Mouse (Mus musculus) liver, postnatal 0 days (tissue): ENCODE data around the gene Ndufa7. TPM values are rescaled to one million over a fixed set of nuclear protein-coding genes. Genes with fewer than 3 reads are reported as not detected.

Source experiments
- ATAC-seq: fragments of 200-750 bp; cut with Nextera tagmentation; 2 replicates; pipeline ENCODE4 v1.8.0; 2017; ENCODE audit warnings: mild to moderate bottlenecking, moderate library complexity
- DNase-seq: peaks from one replicate; pipeline ENCODE4 v3.0.0-alpha.2; 2016
- H3K27ac ChIP-seq: fragments of 300-500 bp; sonication (generic); 2 replicates; pipeline ENCODE4 v1.5.1; 2014; ENCODE audit warnings: antibody characterized with exemption, moderate library complexity, mild to moderate bottlenecking, low read depth
- H3K27me3 ChIP-seq: fragments of 300-500 bp; sonication (generic); 2 replicates; pipeline ENCODE4 v1.6.1; 2014; ENCODE audit warnings: low read length, control low read depth, mixed read lengths; ENCODE audit not compliant: insufficient read depth
- H3K36me3 ChIP-seq: fragments of 300-500 bp; sonication (generic); replicated peaks from 2 replicates; pipeline ENCODE4 v1.6.1; 2014; ENCODE audit warnings: mild to moderate bottlenecking, control low read depth, low read length, moderate library complexity, mixed read lengths; ENCODE audit not compliant: insufficient read depth
- H3K4me1 ChIP-seq: fragments of 300-500 bp; sonication (generic); 2 replicates; pipeline ENCODE4 v1.6.1; 2014; ENCODE audit warnings: antibody characterized with exemption, mild to moderate bottlenecking, control low read depth; ENCODE audit not compliant: insufficient read depth
- H3K4me2 ChIP-seq: fragments of 300-500 bp; sonication (generic); 2 replicates; pipeline ENCODE4 v1.6.1; 2014; ENCODE audit warnings: low read depth, mild to moderate bottlenecking, low read length, moderate library complexity, mixed read lengths
- H3K4me3 ChIP-seq: fragments of 300-500 bp; sonication (generic); 2 replicates; pipeline ENCODE4 v1.5.1; 2014; ENCODE audit warnings: low read depth, low read length
- H3K9ac ChIP-seq: fragments of 300-500 bp; sonication (generic); replicated peaks from 2 replicates; pipeline ENCODE4 v1.6.1; 2014; ENCODE audit warnings: mild to moderate bottlenecking, moderate library complexity
- H3K9me3 ChIP-seq: fragments of 300-500 bp; sonication (generic); 2 replicates; pipeline ENCODE4 v1.6.1; 2016; ENCODE audit warnings: mild to moderate bottlenecking, control low read depth, low read length, mixed read lengths
- CTCF ChIP-seq: sonication (generic); IDR thresholded peaks from 2 replicates; pipeline ENCODE4 v1.5.1; 2016; ENCODE audit warnings: antibody characterized with exemption, low read depth
- EP300 ChIP-seq: IDR thresholded peaks from 2 replicates; pipeline ENCODE4 v1.6.1; 2016; ENCODE audit warnings: antibody characterized with exemption, low read depth, mild to moderate bottlenecking
- WGBS: fragments of 180-500 bp; shearing (Covaris S2); extraction: QIAGEN DNeasy Blood & Tissue Kit; methylation state at CpG from one replicate; pipeline ENCODE4 v1.1.7; 2014; ENCODE audit not compliant: insufficient replicate concordance; 5-methylcytosine and 5-hydroxymethylcytosine counted together
- polyA plus RNA-seq: library from polyadenylated mRNA; unstranded; fragments of >200 nt; fragmentation: Nextera tagmentation; extraction: Ambion mirVana; gene quantifications from 2 replicates; pipeline ENCODE4 v1.2.1, GENCODE M21; 2015

The Ndufa7 gene
- polyA plus RNA-seq, 1 experiment from 2014 or later: 389 TPM

DNA sequence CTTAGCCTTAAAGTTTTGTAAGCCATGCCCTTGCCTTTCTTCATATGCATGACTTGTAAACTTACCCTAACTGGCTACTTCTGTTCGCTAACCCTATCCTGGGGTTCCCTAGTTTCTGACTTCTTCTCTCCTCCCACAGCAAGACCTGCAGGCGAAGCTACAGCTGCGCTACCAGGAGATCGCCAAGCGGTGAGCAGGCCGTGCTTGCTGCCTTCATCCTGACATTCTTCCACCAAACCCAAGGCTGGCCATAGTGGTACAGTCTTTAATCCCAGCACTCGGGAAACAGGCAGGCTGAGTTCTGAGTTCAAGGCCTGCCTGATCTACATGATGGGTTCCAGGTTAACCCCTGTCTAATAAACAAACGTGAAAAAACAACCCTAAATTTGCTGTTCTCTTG, 1.1 kb downstream of the Ndufa7 start:
- 76% methylated on average over 8 of the region's 8 CpGs for WGBS
- TF ChIP-seq EP300 (no peak), CTCF (no peak)
- H3K9ac ChIP-seq: peak overlapping the region; percentile 87
- peaks cover 27% of the 10 kb centered on the region for H3K4me1 ChIP-seq
- H3K27ac ChIP-seq: peak overlapping the region; percentile 7; the same call in 1 of the 2 replicates
- peaks cover 28% of the 10 kb centered on the region for H3K36me3 ChIP-seq
- peak overlapping the region; percentile 83 for H3K4me3 ChIP-seq
- H3K9me3 ChIP-seq: no peaks in the 10 kb centered on the region
- ATAC-seq (no peak), DNase-seq (no peak)
- peak overlapping the region; percentile 87 for H3K4me2 ChIP-seq
- H3K27me3 ChIP-seq: no peaks in the 10 kb centered on the region

DNA sequence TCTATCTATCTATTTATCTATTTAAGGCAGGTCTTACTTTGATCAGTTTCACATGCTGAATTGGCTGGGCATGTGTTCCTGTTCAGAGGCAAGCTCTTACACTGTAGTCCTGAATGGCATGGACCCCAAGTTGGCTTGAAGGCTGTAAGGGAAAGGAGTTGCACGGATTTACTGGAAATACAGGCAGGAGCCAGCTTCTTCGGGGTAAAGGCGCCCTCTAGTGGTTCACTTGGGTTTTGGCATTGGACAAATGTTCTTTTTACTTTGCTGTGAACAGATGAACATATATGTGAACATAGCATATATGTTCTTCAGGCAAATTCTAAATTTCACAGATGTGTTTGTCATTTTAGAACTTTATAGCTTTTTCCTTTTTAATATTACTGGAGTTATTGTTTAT, 2.5 kb downstream of the Ndufa7 start:
- H3K9me3 ChIP-seq: no peaks in the 10 kb centered on the region
- H3K4me2 ChIP-seq: no peak overlapping the region
- TF ChIP-seq EP300 (no peak), CTCF (peak; percentile 94)
- DNase-seq: peak; percentile 79
- WGBS: under 1% methylated on average over 3 of the region's 3 CpGs
- no peak overlapping the region for H3K4me3 ChIP-seq
- no peak overlapping the region for H3K27ac ChIP-seq
- peaks cover 28% of the 10 kb centered on the region for H3K36me3 ChIP-seq
- no peak overlapping the region for H3K9ac ChIP-seq
- no peak for ATAC-seq
- no peaks in the 10 kb centered on the region for H3K27me3 ChIP-seq
- peaks cover 27% of the 10 kb centered on the region for H3K4me1 ChIP-seq

- no peak overlapping the region for H3K4me2 ChIP-seq
- 0 out of 2 replicates have a peak, but pooled peaks have one; percentile 32 for TF ChIP-seq EP300
- TF ChIP-seq CTCF: no peak
- H3K4me1 ChIP-seq: peaks cover 20% of the 10 kb centered on the region
- no peaks in the 10 kb centered on the region for H3K9me3 ChIP-seq
- no peak overlapping the region for H3K9ac ChIP-seq
- H3K27me3 ChIP-seq: no peaks in the 10 kb centered on the region
- DNase-seq (peak; percentile 66), ATAC-seq (peak; percentile 64)
- H3K27ac ChIP-seq: peak overlapping the region; percentile 66
- 58% methylated on average over 2 of the region's 2 CpGs for WGBS
- H3K4me3 ChIP-seq: no peak overlapping the region
- H3K36me3 ChIP-seq: peaks cover 34% of the 10 kb centered on the region
Measured at GRCm38 (mm10) chr17:33828892-33829291, 4.5 kb downstream of the Ndufa7 start.

- peaks cover 38% of the 10 kb centered on the region for H3K36me3 ChIP-seq
- H3K4me1 ChIP-seq: peaks cover 19% of the 10 kb centered on the region
- TF ChIP-seq CTCF (no peak), EP300 (no peak)
- H3K27me3 ChIP-seq: no peaks in the 10 kb centered on the region
- no peak overlapping the region for H3K9ac ChIP-seq
- no peak for DNase-seq
- peak overlapping the region; percentile 66 for H3K27ac ChIP-seq
- no peaks in the 10 kb centered on the region for H3K9me3 ChIP-seq
- WGBS: 90% methylated on average over 10 of the region's 10 CpGs
- no peak for ATAC-seq
- H3K4me3 ChIP-seq: no peak overlapping the region
- H3K4me2 ChIP-seq: no peak overlapping the region
Measured at GRCm38 (mm10) chr17:33829561-33829960, 5.2 kb downstream of the Ndufa7 start.

- TF ChIP-seq EP300: no peak
- peak; percentile 41 for TF ChIP-seq CTCF
- under 1% methylated on average over 44 of the region's 45 CpGs for WGBS
- no peaks in the 10 kb centered on the region for H3K9me3 ChIP-seq
Measured at GRCm38 (mm10) chr17:33842966-33843795, 18.8 kb downstream of the Ndufa7 start, which contains the start of gene Cd320. Gene Cd320, plus strand, starts transcription at chr17:33843091.

GRCm38 (mm10) chr17:33844196-33844595, 19.8 kb downstream of the Ndufa7 start:
- Histone ChIP-seq H3K4me3 (no peak overlapping the region), H3K4me2 (no peak overlapping the region), H3K9ac (no peak overlapping the region), H3K4me1 (peaks cover 11% of the 10 kb centered on the region), H3K9me3 (no peaks in the 10 kb centered on the region), H3K36me3 (peaks cover under 1% of the 10 kb centered on the region; the same call in 1 of the 2 replicates), H3K27me3 (no peaks in the 10 kb centered on the region), H3K27ac (no peak overlapping the region)
- TF ChIP-seq EP300 (no peak), CTCF (no peak)
- WGBS: 53% methylated on average over 1 of the region's 1 CpGs
- ATAC-seq: no peak
- DNase-seq: no peak

More at GRCm38 (mm10) chr17:33842966-33843795, 18.8 kb downstream of the Ndufa7 start, which contains the start of gene Cd320:
- H3K4me3 ChIP-seq: peak within 1 kb of the TSS; percentile 95
- peak; percentile 93 for ATAC-seq
- H3K4me2 ChIP-seq: peak within 1 kb of the TSS; percentile 97
- H3K27me3 ChIP-seq: no peaks in the 10 kb centered on the region
- H3K9ac ChIP-seq: peak within 1 kb of the TSS; percentile 75
- H3K36me3 ChIP-seq: peaks cover 7% of the 10 kb centered on the region; the same call in 1 of the 2 replicates
- DNase-seq: peak; percentile 91
- peaks cover 11% of the 10 kb centered on the region for H3K4me1 ChIP-seq
- peak within 1 kb of the TSS; percentile 73 for H3K27ac ChIP-seq
